Mouse (Mus musculus) lung, postnatal 14 days (tissue): ENCODE data around the gene Rpl32.

Source experiments
- DNase-seq: peaks from one replicate; pipeline ENCODE4 v3.0.0; 2021

Rpl32 gene

DNA sequence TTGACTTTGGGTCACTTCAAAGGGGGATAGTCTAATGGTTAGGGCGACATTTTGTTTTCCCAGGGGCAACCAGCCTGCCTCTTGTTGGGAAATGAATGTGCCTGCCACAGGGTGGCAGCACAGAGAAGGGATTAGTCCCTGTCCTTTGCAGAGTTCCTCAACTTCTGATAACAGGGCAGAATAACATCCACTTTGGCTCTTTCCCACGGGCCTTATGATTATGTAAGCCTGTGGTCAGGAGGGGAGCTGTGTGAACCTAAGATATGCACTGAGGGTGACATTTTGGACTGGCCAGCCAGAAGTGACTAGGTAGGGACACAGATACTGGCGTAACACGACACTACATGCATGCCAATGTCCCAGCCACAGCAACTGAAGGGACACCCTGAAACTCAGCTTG is 5.6 kb upstream of the Rpl32 start:
- peak; percentile 58 for DNase-seq

DNA sequence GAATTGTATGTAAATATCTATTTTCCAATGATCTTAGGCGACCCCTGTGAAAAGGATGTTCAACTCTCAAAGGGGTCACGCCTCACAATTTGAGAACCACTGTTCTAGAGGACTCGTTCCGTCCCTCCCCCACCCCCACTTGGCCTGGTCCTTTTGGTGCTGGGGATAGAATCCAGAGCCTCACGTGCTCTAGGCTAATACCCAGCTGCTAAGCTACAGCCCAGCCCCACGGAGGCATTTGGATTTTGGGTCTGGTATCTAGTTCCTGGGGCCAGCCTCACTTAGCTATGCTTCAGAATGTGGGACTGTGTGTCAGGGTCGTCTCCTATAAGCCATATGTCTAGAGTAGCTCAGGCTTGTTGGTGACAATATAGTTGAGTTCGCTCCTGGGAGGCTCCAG is 3.1 kb upstream of the Rpl32 start:
- DNase-seq = no peak

DNA sequence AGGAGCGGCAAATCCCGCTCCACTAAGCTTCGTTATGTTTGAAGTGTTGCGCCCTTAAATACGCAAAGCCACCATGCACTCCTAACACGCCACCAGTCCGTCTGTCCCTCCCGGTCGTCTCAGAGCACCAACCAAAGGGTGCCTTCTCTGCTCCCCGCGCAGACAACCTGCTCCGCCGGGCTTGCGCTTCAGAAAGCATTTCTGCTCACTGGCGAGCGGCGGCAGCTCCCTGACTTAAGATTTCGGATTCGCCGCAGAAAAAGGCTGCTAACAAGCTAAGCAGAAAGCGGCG is 405 bp downstream of the Rpl32 start:
- no peak for DNase-seq

DNA sequence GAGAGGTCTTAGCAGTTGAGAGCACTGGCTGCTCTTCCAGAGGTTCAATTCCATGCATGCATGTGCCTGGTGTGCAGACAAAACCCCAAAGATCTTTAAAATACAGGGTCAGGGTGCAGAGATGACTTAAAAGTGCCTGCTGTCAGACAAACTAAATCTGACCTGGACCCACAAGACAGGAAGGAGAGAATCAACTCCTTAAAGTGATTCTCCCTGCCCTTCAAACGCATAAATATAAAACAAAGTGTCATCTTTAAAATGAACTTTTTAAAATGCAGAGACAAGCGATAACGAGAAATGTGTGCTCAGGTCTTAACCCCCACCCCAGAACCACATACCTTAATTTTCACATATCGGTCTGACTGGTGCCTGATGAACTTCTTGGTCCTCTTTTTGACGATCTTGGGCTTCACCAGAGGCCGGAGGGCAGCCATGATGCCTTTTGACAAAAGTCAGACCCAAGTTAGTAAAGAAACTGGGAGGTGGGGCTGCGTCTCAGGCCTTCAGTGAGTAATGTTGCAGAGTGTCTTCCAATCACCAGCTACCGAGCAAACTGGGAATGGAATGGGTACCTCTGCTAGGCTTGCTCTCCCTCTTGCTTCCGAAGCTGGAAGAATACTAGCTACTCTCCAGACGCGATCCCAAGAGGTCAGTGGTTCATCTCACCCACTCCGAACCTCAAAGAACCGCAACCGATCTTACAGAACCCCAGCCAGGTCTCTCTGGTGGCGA is 917 bp downstream of the Rpl32 start:
- DNase-seq = no peak

DNA sequence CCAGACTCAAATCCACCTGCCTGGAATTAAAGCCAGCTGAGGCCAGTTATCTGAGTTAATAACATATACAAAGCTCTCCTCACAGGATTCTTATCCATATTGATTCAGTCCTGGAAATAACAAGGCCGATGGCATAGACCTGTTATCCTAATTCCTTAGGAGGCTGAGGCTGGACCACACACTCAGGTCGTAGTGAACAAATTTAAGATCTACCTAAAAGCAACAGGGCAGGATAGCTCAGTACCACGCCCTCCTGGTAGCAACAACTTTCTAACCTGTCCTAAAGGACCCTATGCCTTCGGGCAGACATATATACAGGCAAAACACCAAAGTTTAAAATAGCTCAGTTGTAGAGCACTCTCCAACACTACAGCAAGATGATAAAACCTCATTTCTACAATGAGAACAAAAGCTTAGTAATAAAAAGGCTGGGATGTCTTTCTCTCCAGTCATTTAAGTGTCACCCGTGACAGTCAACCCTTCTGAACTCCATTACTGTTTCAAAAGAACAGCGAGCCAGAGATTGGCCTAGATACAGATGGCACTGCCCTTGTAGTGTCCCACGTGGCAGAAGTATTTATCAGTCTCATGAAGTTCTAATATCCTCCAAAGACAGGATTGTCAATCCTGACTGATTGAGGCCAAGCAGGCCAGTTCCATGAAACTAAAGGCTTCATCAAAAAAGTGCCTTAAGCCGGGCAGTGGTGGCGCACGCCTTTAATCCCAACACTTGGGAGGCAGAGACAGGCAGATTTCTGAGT is 3.9 kb downstream of the Rpl32 start:
- DNase-seq = no peak

DNA sequence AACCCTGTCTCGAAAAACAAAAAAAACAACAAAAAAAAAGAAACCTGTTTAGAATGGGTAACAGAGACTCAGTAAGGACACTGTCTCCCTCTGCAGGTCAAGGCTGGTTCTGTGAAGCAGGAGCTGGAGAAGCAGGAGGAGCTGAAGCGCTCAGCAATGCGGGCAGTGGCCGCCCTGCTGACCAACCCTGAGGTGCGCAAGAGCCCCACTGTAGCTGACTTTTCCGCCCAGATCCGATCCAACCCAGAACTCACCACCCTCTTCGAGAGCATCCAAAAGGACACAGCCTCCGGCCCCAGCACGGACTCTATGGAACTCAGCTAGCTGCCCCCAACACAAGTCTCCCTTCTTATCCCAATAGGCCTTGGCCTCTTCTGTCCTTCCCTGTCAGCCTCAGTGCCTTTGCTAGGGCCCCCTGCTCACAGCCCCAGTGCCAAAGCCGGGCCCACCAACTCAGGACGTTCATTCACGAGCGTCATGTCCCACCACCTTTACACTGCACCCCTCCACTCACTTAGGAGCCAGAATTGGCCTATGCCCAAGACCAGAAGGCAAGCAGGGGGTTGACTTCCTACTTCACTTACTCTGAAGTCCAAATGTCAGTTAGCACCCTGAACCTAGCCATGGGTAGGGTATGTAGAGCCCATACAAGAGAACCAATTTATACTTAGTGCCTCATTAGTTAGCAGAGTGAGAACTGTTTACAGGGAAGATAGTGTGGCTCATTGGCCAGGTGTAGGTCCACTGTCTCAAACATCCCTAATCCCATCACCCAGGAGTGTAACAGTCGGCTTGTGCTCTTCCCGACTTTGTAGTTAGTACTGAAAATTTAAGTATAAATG is 4.8 kb downstream of the Rpl32 start:
- DNase-seq = peak; percentile 79

DNA sequence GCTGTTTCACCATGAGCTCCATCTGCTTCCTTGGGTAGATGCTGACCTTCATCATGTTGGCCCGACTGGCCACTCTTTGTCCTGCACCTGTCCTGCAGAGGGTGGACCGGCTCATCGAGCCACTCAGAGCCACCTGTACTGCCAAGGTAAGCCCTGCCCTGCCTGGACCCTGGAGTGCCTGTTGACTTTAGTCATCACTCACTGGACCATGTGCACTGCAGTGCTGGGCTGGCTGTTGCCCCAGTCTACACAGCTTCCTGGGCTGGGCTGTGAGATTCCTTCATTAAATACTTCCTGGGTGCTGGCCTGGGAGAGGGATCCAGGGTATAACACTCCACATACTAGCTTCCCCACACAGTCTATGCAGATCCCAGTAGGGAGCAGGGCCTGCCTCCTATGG is 6.7 kb downstream of the Rpl32 start:
- DNase-seq = no peak

DNA sequence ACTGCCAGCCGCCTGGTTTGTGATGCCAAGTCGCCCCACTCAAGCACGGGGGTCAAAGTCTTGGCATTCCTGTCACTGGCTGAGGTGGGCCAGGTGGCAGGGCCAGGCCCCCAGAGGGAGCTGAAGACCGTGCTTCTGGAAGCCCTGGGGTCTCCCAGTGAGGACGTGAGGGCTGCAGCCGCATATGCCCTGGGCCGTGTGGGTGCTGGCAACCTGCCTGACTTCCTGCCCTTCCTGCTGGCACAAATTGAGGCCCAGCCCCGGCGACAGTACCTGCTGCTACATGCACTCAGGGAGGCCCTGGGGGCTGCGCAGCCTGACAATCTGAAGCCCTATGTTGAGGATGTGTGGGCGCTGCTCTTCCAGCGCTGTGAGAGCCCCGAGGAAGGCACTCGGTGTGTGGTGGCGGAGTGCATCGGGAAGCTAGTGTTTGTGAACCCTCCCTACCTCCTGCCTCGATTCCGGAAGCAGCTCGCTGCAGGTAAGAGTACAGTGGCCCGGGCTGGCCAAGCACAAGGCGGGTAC is 15.8 kb downstream of the Rpl32 start:
- DNase-seq = no peak

DNA sequence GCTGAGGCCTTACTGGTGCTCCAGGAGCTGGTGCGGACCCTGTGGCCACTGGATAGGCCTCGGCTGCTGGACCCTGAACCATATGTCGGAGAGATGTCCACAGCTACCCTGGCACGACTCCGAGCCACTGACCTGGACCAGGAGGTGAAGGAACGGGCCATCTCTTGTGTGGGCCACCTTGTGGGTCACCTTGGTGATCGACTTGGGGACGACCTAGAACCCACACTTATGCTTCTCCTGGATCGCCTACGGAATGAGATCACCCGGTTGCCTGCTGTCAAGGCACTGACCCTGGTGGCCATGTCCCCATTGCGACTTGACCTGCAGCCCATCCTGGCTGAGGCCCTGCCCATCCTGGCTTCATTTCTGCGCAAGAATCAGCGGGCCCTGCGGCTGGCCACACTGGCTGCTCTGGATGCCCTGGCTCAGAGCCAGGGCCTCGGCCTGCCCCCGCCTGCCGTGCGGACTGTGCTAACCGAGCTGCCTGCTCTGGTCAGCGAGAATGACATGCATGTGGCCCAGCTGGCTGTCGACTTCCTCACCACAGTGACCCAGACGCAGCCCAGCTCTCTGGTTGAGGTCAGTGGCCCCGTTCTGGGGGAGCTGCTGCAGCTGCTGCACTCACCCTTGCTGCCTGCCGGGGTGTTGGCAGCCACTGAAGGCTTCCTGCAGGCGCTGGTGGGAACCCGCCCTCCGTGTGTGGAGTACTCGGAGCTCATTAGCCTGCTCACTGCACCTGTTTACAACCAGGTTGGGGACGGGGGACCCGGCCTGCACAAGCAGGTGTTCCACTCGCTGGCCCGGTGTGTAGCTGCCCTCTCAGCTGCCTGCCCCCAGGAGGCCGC is 16.5 kb downstream of the Rpl32 start:
- peak; percentile 43 for DNase-seq

DNA sequence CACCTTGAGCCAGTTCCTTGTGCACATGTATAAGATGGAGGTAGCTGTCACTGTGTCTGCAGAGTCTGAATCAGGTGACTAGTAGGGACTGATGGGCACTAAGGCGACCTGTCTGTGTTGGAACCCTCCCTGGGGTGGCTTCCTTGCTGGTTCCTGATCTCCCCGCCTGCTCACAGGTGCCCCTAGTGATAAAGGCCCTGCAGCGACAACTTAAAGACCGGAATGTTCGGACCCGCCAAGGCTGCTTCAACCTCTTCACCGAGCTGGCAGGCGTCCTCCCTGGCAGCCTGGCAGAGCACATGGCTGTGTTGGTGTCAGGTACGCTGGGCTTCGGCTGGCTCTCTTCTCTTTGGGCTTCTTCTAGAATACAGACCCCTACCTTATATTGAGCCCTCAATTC is 17.5 kb downstream of the Rpl32 start:
- no peak for DNase-seq

DNA sequence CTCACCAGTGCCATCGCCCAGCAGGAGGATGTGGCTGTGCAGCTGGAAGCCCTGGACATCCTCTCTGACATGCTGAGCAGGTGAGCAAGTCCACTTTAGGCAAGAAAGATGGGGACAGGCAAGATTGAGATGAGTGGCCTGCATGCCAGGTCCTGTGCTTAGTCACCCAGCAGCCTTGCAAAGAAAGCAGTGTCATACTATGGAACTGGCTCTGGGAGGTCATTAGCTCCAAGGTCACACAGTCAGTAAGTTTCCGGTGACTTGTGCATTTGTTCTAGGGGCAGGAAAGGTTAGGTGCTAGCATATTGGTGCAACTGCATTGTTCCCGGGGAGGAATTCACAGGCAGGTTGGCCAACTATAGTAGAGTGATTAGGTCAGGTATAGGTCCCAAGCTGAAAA is 25.8 kb downstream of the Rpl32 start:
- no peak for DNase-seq

DNA sequence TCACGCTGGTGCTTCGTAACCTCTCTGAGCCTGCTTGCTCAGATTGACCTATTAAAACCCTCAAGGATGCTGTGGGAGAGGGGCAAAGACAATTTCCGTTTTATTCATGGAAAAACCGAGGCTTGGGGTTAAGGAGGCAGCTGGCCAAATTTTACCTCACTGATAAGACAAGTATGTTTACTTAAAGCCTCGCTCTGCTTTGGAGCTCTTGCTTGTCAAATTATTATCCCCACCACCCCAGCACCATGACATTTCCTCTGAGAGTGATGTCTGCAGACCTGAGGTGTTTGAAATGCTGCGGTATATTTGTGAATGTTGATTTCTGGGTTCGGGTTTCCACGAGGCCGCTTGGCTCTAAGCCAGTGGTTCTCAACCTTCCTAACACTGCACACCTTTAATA is 32.2 kb downstream of the Rpl32 start:
- no peak for DNase-seq

DNA sequence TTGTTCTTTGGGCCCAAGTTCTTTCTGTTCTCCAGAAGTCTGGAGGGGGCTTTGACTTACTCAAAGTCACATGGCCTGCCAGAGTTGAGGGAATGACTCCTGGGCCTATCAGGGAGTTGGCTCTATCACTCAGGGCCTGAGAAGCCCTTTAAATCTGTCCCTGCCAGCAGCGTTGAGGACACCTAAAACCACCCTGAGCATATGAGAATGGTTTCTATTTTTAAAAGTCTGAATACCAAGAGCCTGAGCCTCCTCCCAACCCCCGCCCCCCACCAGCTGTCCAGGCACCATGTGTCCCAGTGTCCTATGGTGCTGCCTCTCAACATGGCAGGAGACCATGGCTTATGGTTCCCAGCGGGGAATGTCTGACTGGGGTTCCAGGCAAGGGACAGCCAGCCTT is 32.7 kb downstream of the Rpl32 start:
- no peak for DNase-seq

DNA sequence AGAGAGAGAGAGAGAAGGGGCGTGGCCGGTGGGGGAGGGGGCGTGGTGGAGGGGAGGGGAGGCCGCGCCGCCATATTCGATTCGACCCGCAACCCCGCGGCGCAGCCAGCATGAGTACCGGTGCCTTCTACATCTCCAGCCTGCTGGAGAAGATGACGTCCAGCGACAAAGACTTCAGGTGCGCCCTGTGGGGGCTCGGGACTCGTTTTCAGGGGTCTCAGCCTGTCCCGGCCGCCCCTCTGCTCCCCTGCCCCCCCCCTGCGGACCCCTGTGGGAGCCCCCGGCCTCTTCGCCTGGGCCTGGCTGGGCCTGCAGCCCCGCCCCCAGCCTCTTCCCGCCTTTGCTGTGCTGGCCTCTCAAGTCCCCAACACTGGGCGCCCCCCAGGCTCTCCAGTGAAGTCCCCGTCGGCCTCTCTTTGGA is 34.0 kb downstream of the Rpl32 start, which contains the start of gene Cand2:
Cand2 (plus strand) TSS at position 38 of the 421 bp plus-strand sequence.
- peak; percentile 40 for DNase-seq

DNA sequence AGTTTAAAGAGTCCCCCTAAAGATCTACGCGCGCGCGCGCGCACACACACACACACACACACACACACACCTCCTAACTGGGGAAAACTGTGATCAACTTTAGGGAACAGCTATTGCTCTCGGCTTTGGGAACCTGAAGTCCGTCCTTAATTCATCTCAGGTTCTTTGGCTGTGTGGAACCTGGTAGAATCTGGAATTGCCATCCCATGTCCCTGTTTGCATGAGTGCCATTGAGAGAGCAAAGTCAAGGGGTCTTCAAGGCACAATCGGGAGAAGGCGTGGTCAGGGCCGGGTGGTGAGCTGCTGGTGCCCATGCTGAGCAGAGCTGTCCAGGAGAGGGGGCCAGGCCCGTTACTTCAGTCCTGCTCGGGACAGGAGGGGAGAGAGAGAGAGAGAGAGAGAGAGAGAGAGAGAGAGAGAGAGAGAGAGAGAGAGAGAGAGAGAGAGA is 34.6 kb downstream of the Rpl32 start:
- DNase-seq = no peak

DNA sequence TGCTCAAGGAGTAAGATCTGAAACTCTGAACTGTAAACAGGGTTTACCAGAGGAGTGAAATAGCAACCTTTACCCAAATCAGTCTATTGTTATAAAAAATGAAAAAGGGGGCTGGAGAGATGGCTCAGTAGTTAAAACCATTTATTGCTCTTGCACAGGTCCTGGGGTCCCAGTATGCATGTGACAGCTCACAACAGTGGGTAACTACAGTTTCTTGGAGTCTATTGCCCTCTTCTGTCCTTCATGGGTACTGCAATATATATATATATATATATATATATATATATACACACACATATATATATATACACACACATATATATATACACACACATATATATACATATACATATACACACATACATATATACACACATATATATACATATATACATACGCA is 35.9 kb downstream of the Rpl32 start:
- DNase-seq = no peak

DNA sequence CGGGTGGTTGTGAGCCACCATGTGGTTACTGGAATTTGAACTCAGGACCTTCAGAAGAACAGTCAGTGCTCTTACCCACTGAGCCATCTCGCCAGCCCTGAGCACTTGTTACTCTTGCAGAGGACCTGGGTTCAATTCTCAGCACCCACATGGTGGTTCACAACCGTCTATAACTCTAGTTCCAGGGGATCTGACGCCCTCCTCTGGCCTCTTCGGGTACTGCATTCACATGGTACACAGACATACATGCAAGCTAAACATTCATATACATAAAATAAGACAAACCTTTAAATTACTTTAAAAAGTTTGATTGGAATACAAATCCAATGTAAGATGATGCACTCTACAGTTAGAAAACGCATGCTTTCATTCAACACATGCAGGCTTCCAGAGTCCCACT is 36.3 kb downstream of the Rpl32 start:
- DNase-seq = no peak

DNA sequence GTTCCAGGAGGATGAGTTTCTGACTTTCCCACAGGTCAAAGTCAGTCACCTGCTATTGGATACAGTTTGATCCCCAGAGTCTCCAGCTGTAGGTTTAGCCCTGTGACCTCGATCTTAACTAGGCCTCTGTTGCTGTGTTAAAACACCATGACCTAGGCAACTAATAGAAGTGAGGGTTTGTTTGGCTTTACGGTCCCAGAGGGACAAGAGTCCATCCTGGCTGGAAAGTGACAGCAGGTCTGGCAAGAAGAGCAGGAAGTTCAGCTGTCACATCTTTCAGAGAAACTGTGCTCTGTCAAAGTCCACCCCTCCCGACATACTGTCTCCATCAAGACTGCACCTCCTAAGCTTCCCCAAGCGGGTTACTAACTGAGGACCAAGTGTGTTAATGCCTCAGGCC is 37.7 kb downstream of the Rpl32 start:
- no peak for DNase-seq

DNA sequence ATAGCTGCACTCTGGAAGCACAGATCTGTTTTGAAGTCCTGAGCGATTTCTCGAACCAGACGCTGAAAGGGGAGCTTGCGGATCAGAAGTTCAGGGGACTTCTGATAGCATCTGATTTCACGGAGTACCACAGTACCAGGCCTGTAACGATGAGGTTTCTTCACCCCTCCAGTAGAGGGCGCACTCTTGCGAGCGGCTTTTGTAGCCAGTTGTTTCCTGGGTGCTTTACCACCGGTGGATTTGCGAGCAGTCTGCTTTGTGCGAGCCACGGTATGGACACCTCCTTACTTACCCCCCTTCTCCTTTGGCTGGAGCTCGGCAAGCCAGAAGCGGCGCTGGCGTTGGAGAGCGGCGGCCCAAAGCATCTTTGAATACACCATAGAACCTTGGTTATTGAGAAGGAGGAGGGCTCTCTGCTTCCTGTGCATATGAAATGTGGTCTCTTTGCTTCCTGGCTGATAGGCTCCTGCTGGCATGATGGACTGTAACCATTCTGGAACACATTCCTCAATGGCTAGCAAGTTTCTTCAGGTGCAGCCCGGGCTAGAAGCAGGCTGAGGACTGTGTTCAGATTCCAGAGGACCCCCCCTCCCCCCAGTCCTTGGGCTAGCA is 38.4 kb downstream of the Rpl32 start:
- no peak for DNase-seq

DNA sequence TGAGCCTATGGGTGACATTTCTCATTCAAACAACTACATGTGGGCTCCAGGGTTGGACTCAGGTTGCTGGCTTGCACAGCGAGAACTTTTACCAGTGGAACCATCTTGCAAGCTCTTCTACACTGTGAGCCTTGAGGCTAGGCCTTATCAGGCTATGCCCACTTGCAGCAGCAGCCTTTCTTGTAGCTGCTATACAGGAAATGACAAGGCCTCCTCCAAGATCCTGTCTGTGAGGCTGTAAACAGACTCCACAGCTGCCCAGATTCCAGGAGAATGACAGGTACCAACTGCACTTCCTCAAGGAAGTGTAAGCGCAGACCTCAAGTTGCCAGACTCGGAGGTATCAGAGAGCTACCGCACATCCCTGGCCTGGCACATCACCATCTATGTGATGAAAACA is 40.3 kb downstream of the Rpl32 start:
- DNase-seq = no peak

DNA sequence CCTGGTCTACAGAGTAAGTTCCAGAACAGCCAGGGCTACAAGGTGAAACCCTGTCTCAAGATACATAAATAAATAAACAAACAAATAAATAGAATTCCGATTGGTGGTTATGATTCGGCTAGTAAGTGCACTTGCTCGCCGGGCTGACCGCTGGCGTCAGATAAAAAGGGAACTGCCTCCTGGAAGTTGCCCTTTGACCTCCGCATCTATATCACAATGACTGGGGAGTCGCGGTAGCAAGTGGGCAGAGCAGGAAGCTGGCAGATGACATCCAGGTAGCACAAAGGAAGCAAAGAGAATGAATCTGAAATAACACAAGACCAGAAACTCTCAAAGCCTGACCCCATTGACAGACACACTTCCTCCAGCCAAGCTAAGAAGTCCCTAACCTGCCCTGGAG is 41.2 kb downstream of the Rpl32 start:
- no peak for DNase-seq

DNA sequence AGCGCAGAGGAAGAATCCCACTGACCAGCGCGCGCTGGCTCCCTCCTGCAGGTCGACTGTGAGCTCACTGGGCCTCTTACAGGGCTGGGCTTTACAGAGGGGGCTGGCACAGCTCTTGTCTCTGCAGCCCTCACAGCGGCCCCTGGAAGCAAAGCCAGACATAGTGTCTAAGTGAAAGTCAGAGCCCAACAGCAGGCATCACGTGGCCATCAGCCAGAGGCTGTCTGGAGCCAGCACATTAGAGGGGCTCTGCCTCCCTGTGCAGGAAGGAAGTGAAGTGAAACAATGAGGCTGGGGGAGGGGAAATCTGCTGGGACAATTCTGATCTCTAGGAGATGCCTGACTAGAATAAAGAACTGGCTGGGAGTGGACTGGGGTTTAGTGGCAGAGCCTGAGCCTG is 44.4 kb downstream of the Rpl32 start:
- peak; percentile 78 for DNase-seq
